Mouse (Mus musculus) effector memory CD4-positive, alpha-beta T cell, adult 5 months (primary cell): ENCODE measurements around the gene Nadk2. TPM values are rescaled to one million over a fixed set of nuclear protein-coding genes. Genes with fewer than 3 reads are reported as not detected.

ENCODE experiments used
- polyA plus RNA-seq: library from polyadenylated mRNA; unstranded; fragments of 100-300 nt; shearing (Covaris generic); gene quantifications from one replicate; pipeline ENCODE4 v1.2.1, GENCODE M21; 2017

Nadk2 gene
- polyA plus RNA-seq = 25.9 TPM

DNA sequence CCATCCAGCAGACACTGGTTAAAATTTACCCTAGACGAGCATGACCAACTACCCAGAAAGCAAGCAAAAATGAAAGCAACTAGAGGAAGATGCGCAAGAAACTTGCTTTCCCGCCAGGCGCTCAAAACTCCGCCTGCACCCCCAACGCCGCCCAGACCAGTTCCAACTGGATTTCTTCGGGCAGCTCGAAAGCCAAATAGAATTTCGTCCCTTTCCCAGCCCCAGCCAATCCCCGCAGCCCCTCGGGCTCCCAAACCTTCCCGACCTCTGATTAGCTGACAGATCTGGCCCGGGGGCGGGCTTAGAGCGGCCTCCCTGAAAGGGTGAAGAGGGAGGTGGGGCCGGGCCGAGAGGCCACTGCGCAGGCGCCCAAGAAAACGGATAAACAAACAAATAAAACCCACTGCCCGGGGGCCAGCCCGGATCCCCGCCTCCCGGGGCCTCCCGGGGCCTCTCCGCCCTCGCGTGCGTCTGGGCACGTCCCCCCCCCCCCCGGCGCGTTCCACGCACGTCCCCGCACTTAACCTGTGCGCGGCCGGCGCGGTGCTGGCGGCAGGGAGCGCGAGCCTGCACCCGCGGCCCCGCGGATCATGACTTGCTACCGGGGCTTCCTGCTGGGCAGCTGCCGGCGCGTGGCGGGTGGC is at the start of gene Nadk2:
TSS of gene Nadk2 (plus strand) at position 349 of the 644 bp plus-strand sequence.

DNA sequence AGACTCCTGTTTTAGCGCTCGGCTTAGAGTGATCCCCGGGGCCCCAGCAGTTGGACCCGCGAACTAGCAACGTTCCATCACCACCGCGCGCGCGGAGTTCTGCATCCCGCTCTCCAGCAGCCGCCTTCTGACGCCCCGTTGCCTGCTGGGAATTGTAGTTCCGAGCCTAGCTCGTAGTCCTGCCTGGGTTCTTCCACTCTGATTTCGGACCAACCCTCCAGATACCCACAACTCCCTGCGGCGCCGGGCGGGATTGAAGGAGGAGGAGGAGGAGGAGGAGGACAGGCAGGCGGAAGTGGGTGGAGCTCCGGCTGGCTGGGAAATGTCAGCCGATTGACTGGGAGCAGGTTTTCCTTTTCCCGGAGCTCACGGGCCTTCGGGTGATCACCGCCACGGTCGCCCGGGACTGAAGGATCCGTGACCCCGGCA is 69.2 kb downstream of the Nadk2 start, which contains the start of gene Lmbrd2:
TSS of gene Lmbrd2 (plus strand) at position 299 of the 429 bp plus-strand sequence.

DNA sequence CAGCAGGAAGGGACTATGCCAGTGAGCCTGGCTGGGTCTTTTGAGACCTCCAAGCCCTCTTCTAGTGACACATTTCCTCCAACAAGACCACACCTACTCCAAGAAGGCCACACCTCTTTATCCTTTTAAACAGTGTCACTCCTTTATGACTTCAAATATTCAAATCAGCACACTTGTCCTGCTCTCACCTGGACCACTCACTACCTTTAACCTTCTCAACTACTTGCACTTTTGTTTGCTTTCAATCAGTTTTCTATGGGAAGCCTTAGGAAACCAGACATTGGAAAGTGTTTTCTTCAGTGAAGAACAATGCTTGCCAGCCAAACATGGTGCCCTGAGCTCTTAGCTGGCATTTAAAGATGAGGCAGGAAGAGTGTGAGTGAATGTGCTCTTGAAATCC is 84.3 kb downstream of the Nadk2 start, which contains the start of gene Skp2:
TSS of gene Skp2 (minus strand) at position 101 of the 400 bp plus-strand sequence.

Other genes starting within 250 kb of the Nadk2 start
- 0.17 TPM for gene Ranbp3l, start 103.3 kb upstream of the Nadk2 start, polyA plus RNA-seq
- 4.0 TPM for gene Lmbrd2, start 69.3 kb downstream of the Nadk2 start, polyA plus RNA-seq
- gene Skp2, start 84.2 kb downstream of the Nadk2 start, polyA plus RNA-seq = 2.4 TPM
- not detected for gene Ugt3a1, start 205.6 kb downstream of the Nadk2 start, polyA plus RNA-seq